Mouse (Mus musculus) C2C12 (cell line): Measurements from ENCODE around the gene Prrc2b. TPM values are rescaled to one million over a fixed set of nuclear protein-coding genes. Genes with fewer than 3 reads are reported as not detected.

Source experiments
- H3K27me3 ChIP-seq: one replicate; pipeline ENCODE4 v1.6.1; 2011; ENCODE audit not compliant: control insufficient read depth, insufficient read depth, insufficient read length
- H3K36me3 ChIP-seq: one replicate; pipeline ENCODE4 v1.6.1; 2011; ENCODE audit not compliant: control insufficient read depth, insufficient read depth
- H3K4me3 ChIP-seq: one replicate; pipeline ENCODE4 v1.5.1; 2011; ENCODE audit warnings: mild to moderate bottlenecking, control low read depth; ENCODE audit not compliant: poor library complexity, insufficient read depth, severe bottlenecking
- H3K79me2 ChIP-seq: one replicate; pipeline ENCODE4 v1.6.1; 2011; ENCODE audit not compliant: control insufficient read depth, insufficient read depth
- H3K79me3 ChIP-seq: one replicate; pipeline ENCODE4 v1.6.1; 2011; ENCODE audit warnings: low read depth, control low read depth
- H3ac ChIP-seq: one replicate; pipeline ENCODE3; 2011; ENCODE audit warnings: low read depth; ENCODE audit not compliant: control insufficient read depth, insufficient read length
- CEBPB ChIP-seq: IDR thresholded peaks from one replicate; pipeline ENCODE4 v1.6.1; 2011; ENCODE audit warnings: low read depth, mild to moderate bottlenecking, control low read depth, moderate library complexity
- CTCF ChIP-seq: IDR thresholded peaks from one replicate; pipeline ENCODE4 v1.5.1; 2011; ENCODE audit not compliant: control insufficient read depth, insufficient read depth, insufficient read length
- FOSL1 ChIP-seq: IDR thresholded peaks from one replicate; pipeline ENCODE4 v1.8.0; 2011; ENCODE audit warnings: mild to moderate bottlenecking, low read length; ENCODE audit not compliant: poor library complexity, insufficient read depth, severe bottlenecking
- MAX ChIP-seq: IDR thresholded peaks from one replicate; pipeline ENCODE4 v1.6.1; 2011; ENCODE audit warnings: mild to moderate bottlenecking, control low read depth
- MYOD1 ChIP-seq: IDR thresholded peaks from one replicate; pipeline ENCODE4 v1.6.1; 2011; ENCODE audit warnings: low read depth; ENCODE audit not compliant: control insufficient read depth, insufficient read length
- MYOG ChIP-seq: IDR thresholded peaks from one replicate; pipeline ENCODE4 v1.6.1; 2011; ENCODE audit not compliant: control insufficient read depth, insufficient read length; ENCODE audit errors: extremely low read depth
- USF1 ChIP-seq: IDR thresholded peaks from one replicate; pipeline ENCODE4 v1.6.1; 2011; ENCODE audit warnings: low read depth, mild to moderate bottlenecking, control low read depth, moderate library complexity
- polyA plus RNA-seq: library from polyadenylated mRNA; unstranded; fragments of >200 nt; fragmentation: generic; extraction: Trizol; gene quantifications from one replicate; pipeline ENCODE4 v1.2.1, GENCODE M21; 2012; ENCODE audit warnings: missing spikeins

Prrc2b gene
- polyA plus RNA-seq, 1 experiment: 45.0 TPM

GRCm38 (mm10) chr2:32105930-32106329 lies 45.0 kb upstream of the Prrc2b start:
- Histone ChIP-seq H3ac (no peak overlapping the region), H3K4me3 (no peak overlapping the region), H3K79me3 (no peaks in the 10 kb centered on the region), H3K36me3 (no peaks in the 10 kb centered on the region), H3K79me2 (no peaks in the 10 kb centered on the region), H3K27me3 (peaks cover 69% of the 10 kb centered on the region)
- no peak for TF ChIP-seq CEBPB
- no peak for TF ChIP-seq MYOG
- TF ChIP-seq USF1: no peak
- no peak for TF ChIP-seq MYOD1
- no peak for TF ChIP-seq FOSL1
- no peak for TF ChIP-seq CTCF
- TF ChIP-seq MAX: no peak

DNA sequence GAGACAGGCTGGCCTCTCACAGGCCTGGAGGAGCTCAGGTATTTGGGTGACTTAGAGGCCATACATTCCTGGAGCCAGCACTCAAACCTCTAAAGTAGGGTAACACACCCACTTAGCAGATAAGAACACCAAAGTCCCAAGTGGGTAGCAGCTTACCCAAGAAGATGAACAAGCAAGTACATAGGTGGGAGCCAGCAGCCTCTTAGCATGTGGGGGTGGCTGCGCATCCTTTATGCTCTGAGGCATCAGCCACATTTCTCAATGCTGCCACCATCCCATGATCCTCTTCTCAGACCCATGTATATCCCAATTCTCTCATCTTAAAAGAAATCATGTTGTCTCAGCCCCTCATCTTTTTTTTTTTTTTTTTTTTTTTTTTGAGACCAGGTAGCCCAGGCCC lies 39.6 kb upstream of the Prrc2b start:
- H3K79me2 ChIP-seq: no peaks in the 10 kb centered on the region
- no peak overlapping the region for H3ac ChIP-seq

GRCm38 (mm10) chr2:32112548-32112947 lies 38.3 kb upstream of the Prrc2b start:
- TF ChIP-seq MYOD1: no peak
- no peak for TF ChIP-seq MAX
- no peak for TF ChIP-seq FOSL1
- TF ChIP-seq CEBPB: no peak
- no peak for TF ChIP-seq MYOG
- no peak for TF ChIP-seq USF1
- no peak for TF ChIP-seq CTCF
- peaks cover 40% of the 10 kb centered on the region for H3K27me3 ChIP-seq
- H3K36me3 ChIP-seq: no peaks in the 10 kb centered on the region
- H3K4me3 ChIP-seq: no peak overlapping the region
- no peak overlapping the region for H3ac ChIP-seq
- no peaks in the 10 kb centered on the region for H3K79me2 ChIP-seq
- H3K79me3 ChIP-seq: no peaks in the 10 kb centered on the region

More for the DNA sequence above, 39.6 kb upstream of the Prrc2b start:
- TF ChIP-seq MAX (no peak), MYOG (no peak), CTCF (no peak), USF1 (no peak), FOSL1 (no peak), MYOD1 (no peak), CEBPB (no peak)
- Histone ChIP-seq H3K36me3 (no peaks in the 10 kb centered on the region), H3K4me3 (no peak overlapping the region), H3K27me3 (peaks cover 53% of the 10 kb centered on the region), H3K79me3 (no peaks in the 10 kb centered on the region)

GRCm38 (mm10) chr2:32115851-32116268 lies 35.0 kb upstream of the Prrc2b start:
- H3K79me3 ChIP-seq: no peaks in the 10 kb centered on the region
- H3K36me3 ChIP-seq: no peaks in the 10 kb centered on the region
- H3ac ChIP-seq: no peak overlapping the region
- no peak overlapping the region for H3K4me3 ChIP-seq
- H3K79me2 ChIP-seq: no peaks in the 10 kb centered on the region
- TF ChIP-seq MYOD1: no peak
- H3K27me3 ChIP-seq: peaks cover 18% of the 10 kb centered on the region

DNA sequence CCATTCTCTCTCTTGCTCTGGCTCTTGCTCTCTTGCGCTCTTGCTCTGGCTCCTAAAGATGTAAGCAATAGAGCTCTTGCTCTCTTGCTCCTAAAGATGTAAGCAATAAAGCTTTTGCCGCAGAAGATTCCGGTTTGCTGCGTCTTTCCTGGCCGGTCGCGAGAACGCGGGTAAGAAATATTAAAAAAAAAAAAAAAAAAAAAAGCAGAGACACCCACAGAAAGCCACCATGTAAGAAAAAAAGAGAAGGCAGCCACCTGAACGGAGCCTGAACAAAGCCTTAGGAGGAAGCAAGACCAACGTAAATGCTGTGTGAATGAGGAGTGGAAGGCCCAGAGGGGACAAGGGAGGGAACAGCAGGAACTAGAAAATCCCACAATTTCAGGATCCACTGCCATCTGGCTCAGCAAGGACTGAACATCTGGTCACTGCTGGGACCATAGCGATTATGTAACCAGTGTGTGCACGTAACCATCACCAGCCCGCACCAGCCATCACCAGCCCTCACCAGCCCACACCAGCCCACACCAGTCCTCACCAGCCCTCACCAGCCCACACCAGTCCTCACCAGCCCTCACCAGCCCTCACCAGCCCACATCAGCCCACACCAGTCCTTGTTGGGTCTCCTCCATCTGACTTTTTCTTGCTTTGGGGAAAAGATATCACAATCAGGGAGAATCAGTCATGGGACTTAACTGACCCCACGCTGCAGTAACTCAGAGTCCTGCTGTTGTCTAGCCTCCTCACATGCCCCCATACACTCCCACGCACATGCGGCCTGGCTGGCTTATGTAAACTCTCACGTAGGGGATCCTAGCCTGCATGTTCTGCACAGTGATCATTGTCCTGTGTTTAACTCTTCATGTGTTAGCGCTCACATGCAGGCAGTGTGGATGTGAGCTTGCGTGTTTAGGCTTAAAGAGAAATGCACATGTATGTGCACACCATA lies 30.8 kb upstream of the Prrc2b start:
- Histone ChIP-seq H3ac (no peak overlapping the region), H3K36me3 (no peaks in the 10 kb centered on the region), H3K79me3 (no peaks in the 10 kb centered on the region), H3K4me3 (no peak overlapping the region), H3K27me3 (no peaks in the 10 kb centered on the region), H3K79me2 (no peaks in the 10 kb centered on the region)
- TF ChIP-seq MYOG (no peak), MYOD1 (no peak), CEBPB (no peak), CTCF (no peak), MAX (no peak), FOSL1 (no peak), USF1 (no peak)

DNA sequence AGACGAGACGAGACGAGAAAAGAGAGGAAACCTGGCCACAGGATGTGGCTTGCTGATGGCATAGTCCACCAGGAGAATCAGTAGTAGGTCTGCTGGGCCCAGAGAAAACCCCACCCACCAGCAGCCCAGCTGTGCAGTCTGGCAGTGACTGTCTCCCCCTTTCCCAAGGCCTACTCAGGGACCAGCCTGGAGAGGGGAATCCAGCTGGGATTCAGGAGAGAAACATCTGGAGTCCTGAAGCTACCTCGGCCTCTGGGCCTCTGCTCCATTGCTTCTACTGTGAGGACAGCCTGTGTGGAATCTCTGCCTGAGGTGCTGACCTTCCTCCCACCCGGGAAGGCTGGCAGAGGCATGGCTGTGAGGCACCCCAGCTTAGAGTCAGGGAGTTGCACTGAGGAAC lies 29.7 kb upstream of the Prrc2b start:
- TF ChIP-seq CTCF (no peak), MAX (no peak), CEBPB (no peak), FOSL1 (no peak), MYOD1 (no peak), USF1 (no peak), MYOG (no peak)
- no peaks in the 10 kb centered on the region for H3K79me2 ChIP-seq
- no peaks in the 10 kb centered on the region for H3K36me3 ChIP-seq
- no peak overlapping the region for H3ac ChIP-seq
- no peak overlapping the region for H3K4me3 ChIP-seq
- H3K79me3 ChIP-seq: no peaks in the 10 kb centered on the region
- H3K27me3 ChIP-seq: no peaks in the 10 kb centered on the region
